Mouse (Mus musculus): ENCODE measurements at regions not wholly inside any gene's neighbourhood (a gene's known extent, or its start where the extent isn't known, plus 50 kb on each side); places are given as distances from the start of the nearest gene placed in this dataset.

DNA sequence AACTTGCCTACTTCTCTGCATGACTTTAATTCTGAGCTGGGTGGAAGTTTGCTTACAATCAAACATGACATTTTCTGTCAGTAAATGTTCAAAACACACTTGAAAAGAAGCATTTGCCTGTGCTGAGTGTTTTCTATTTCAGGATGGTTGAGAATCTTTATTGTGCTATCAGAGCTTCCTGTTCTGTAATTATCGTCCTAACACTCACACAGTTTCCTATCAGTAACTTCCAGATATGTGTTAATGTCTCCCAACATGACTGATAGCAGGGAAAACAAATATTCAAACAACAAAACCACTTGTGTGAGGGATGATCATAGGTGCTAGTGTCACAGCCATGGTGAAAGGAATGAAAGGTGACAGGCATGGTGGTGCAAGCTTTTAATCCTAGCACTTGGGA is 1422.1 kb downstream of the Hace1 start:
- no peaks in the 10 kb centered on the region for H3K9me3 ChIP-seq (ENCODE audit: control insufficient read depth, insufficient read depth, low read depth, low read length)
- H3K4me3 ChIP-seq (ENCODE audit: insufficient read depth in 1 of 2, low read depth in 1 of 2, low read length in 2 of 2, poor library complexity in 1 of 2, severe bottlenecking in 1 of 2): no peak overlapping the region
- H3K36me3 ChIP-seq (ENCODE audit: control insufficient read depth, insufficient read depth, low read length, poor library complexity, severe bottlenecking): no peaks in the 10 kb centered on the region
- no peak overlapping the region for H3K27ac ChIP-seq (ENCODE audit: insufficient read depth, low read depth, low read length, poor library complexity, severe bottlenecking)
- TF ChIP-seq ZC3H11A (IDR thresholded peaks at IDR 0.05; ENCODE audit: borderline replicate concordance, low read depth, low read length): no peak
- no peak for TF ChIP-seq HCFC1 (IDR thresholded peaks at IDR 0.05; ENCODE audit: borderline replicate concordance, insufficient read depth, low read length)
- TF ChIP-seq CHD2 (IDR thresholded peaks at IDR 0.05; ENCODE audit: low read depth, low read length): no peak
- no peak for TF ChIP-seq MAFK (IDR thresholded peaks at IDR 0.05; ENCODE audit: insufficient read depth, low read depth, low read length)
- H3K4me1 ChIP-seq (ENCODE audit: control insufficient read depth in 2 of 2, insufficient read depth in 2 of 2, low read length in 2 of 2, poor library complexity in 1 of 2): no peaks in the 10 kb centered on the region
- no peak for DNase-seq (ENCODE audit: low read depth, low spot score)
- in situ Hi-C loops (cut with MboI; ENCODE audit: low sequenced_read_pairs in 2 of 2, unreplicated experiment in 2 of 2): no loop called here
- no peak overlapping the region for H3K9ac ChIP-seq (ENCODE audit: insufficient read depth, low read depth, low read length, poor library complexity, severe bottlenecking)

DNA sequence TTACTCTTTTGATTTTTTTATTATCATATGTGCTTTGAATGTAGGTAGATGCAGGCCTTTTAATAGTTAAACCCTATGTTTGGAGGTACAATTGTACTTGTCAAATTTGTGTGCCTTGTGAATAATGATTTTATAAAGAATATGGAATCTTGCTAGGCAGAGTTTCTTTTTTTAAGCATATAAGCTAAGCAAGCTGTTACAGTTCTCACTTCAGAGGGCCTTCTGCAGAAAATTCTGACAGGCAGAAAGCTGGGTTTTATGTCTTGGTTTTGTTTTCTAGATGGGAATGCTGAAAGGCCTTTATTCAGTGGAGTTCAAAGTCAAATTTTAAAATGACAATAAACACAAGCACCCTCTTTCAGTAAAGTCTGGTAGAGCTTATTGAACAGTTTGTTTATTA is 1451.1 kb downstream of the Hace1 start:
- Histone ChIP-seq H3K9ac (ENCODE audit: insufficient read depth, low read depth, low read length, poor library complexity, severe bottlenecking) (no peak overlapping the region), H3K4me3 (ENCODE audit: insufficient read depth in 1 of 2, low read depth in 1 of 2, low read length in 2 of 2, poor library complexity in 1 of 2, severe bottlenecking in 1 of 2) (no peak overlapping the region), H3K4me1 (ENCODE audit: control insufficient read depth in 2 of 2, insufficient read depth in 2 of 2, low read length in 2 of 2, poor library complexity in 1 of 2) (no peaks in the 10 kb centered on the region), H3K9me3 (ENCODE audit: control insufficient read depth, insufficient read depth, low read depth, low read length) (no peaks in the 10 kb centered on the region), H3K36me3 (ENCODE audit: control insufficient read depth, insufficient read depth, low read length, poor library complexity, severe bottlenecking) (no peaks in the 10 kb centered on the region), H3K27ac (ENCODE audit: insufficient read depth, low read depth, low read length, poor library complexity, severe bottlenecking) (no peak overlapping the region)
- no peak for DNase-seq (ENCODE audit: low read depth, low spot score)
- TF ChIP-seq HCFC1 (IDR thresholded peaks at IDR 0.05; ENCODE audit: borderline replicate concordance, insufficient read depth, low read length) (no peak), ZNF384 (IDR thresholded peaks at IDR 0.05; ENCODE audit: low read depth, low read length) (no peak), CHD2 (IDR thresholded peaks at IDR 0.05; ENCODE audit: low read depth, low read length) (no peak), ZC3H11A (IDR thresholded peaks at IDR 0.05; ENCODE audit: borderline replicate concordance, low read depth, low read length) (no peak), MAFK (IDR thresholded peaks at IDR 0.05; ENCODE audit: insufficient read depth, low read depth, low read length) (no peak)
- in situ Hi-C loops (cut with MboI; ENCODE audit: low sequenced_read_pairs in 2 of 2, unreplicated experiment in 2 of 2): no loop called here

DNA sequence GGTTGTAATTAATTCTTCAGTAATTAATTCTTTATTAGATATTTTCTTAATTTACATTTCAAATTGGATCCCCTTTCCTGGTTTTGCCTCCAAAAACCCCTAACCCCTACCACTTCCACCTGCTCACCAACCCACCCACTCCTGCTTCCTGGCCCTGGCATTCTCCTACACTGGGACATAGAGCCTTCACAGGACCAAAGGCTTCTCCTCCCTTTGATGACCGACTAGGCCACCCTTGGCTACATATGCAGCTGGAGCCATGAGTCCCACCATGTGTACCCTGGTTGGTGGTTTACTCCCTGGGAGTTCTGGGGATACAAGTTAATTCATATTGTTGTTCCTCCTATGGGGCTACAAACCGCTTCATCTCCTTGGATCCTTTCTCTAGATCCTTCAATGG is 1477.0 kb downstream of the Hace1 start:
- in situ Hi-C loops (cut with MboI; ENCODE audit: low sequenced_read_pairs in 2 of 2, unreplicated experiment in 2 of 2): no loop called here

GRCm38 (mm10) chr10:47102551-47102950 is 1524.9 kb downstream of the Hace1 start:
- no peak for DNase-seq (ENCODE audit: low read depth, low spot score)
- no peaks in the 10 kb centered on the region for H3K4me1 ChIP-seq (ENCODE audit: control insufficient read depth in 2 of 2, insufficient read depth in 2 of 2, low read length in 2 of 2, poor library complexity in 1 of 2)
- H3K9ac ChIP-seq (ENCODE audit: insufficient read depth, low read depth, low read length, poor library complexity, severe bottlenecking): no peak overlapping the region
- TF ChIP-seq CHD2 (IDR thresholded peaks at IDR 0.05; ENCODE audit: low read depth, low read length): no peak
- TF ChIP-seq MAFK (IDR thresholded peaks at IDR 0.05; ENCODE audit: insufficient read depth, low read depth, low read length): no peak
- no peak for TF ChIP-seq ZC3H11A (IDR thresholded peaks at IDR 0.05; ENCODE audit: borderline replicate concordance, low read depth, low read length)
- TF ChIP-seq HCFC1 (IDR thresholded peaks at IDR 0.05; ENCODE audit: borderline replicate concordance, insufficient read depth, low read length): no peak
- no peak for TF ChIP-seq ZNF384 (IDR thresholded peaks at IDR 0.05; ENCODE audit: low read depth, low read length)
- in situ Hi-C loops (cut with MboI; ENCODE audit: low sequenced_read_pairs in 2 of 2, unreplicated experiment in 2 of 2): no loop called here
- H3K27ac ChIP-seq (ENCODE audit: insufficient read depth, low read depth, low read length, poor library complexity, severe bottlenecking): no peak overlapping the region
- no peaks in the 10 kb centered on the region for H3K36me3 ChIP-seq (ENCODE audit: control insufficient read depth, insufficient read depth, low read length, poor library complexity, severe bottlenecking)
- H3K9me3 ChIP-seq (ENCODE audit: control insufficient read depth, insufficient read depth, low read depth, low read length): no peaks in the 10 kb centered on the region
- no peak overlapping the region for H3K4me3 ChIP-seq (ENCODE audit: insufficient read depth in 1 of 2, low read depth in 1 of 2, low read length in 2 of 2, poor library complexity in 1 of 2, severe bottlenecking in 1 of 2)

More for the DNA sequence above, 1477.0 kb downstream of the Hace1 start:
- no peaks in the 10 kb centered on the region for H3K9me3 ChIP-seq (ENCODE audit: control insufficient read depth, insufficient read depth, low read depth, low read length)
- no peak overlapping the region for H3K9ac ChIP-seq (ENCODE audit: insufficient read depth, low read depth, low read length, poor library complexity, severe bottlenecking)
- TF ChIP-seq ZC3H11A (IDR thresholded peaks at IDR 0.05; ENCODE audit: borderline replicate concordance, low read depth, low read length): no peak
- no peak for TF ChIP-seq MAFK (IDR thresholded peaks at IDR 0.05; ENCODE audit: insufficient read depth, low read depth, low read length)
- TF ChIP-seq ZNF384 (IDR thresholded peaks at IDR 0.05; ENCODE audit: low read depth, low read length): no peak
- no peak for TF ChIP-seq HCFC1 (IDR thresholded peaks at IDR 0.05; ENCODE audit: borderline replicate concordance, insufficient read depth, low read length)
- no peaks in the 10 kb centered on the region for H3K36me3 ChIP-seq (ENCODE audit: control insufficient read depth, insufficient read depth, low read length, poor library complexity, severe bottlenecking)
- no peak for DNase-seq (ENCODE audit: low read depth, low spot score)
- H3K4me1 ChIP-seq (ENCODE audit: control insufficient read depth in 2 of 2, insufficient read depth in 2 of 2, low read length in 2 of 2, poor library complexity in 1 of 2): no peaks in the 10 kb centered on the region
- no peak overlapping the region for H3K27ac ChIP-seq (ENCODE audit: insufficient read depth, low read depth, low read length, poor library complexity, severe bottlenecking)
- no peak overlapping the region for H3K4me3 ChIP-seq (ENCODE audit: insufficient read depth in 1 of 2, low read depth in 1 of 2, low read length in 2 of 2, poor library complexity in 1 of 2, severe bottlenecking in 1 of 2)
